Mouse (Mus musculus) gastrocnemius, postnatal 36 days (tissue): ENCODE results near the gene Iqschfp. TPM values are rescaled to one million over a fixed set of nuclear protein-coding genes. Genes with fewer than 3 reads are reported as not detected.
A peak's percentile ranks its signal among the peaks of the same experiment; 100 is the strongest.

Source experiments
- DNase-seq, 2 experiments: peaks; one replicate each; pipeline ENCODE4 v3.0.0; 2022
- intact Hi-C: fragments of 180-260 bp; cut with DNase I; formaldehyde crosslinking; loops from one replicate; pipeline ENCODE4 v1.15.1; 2025
- total RNA-seq, 2 experiments: library from RNA; stranded (reverse); gene quantifications; 2 replicates each; pipeline ENCODE4 v1.2.3; 2021

The Iqschfp gene
- total RNA-seq, 2 experiments from 2014 or later: not detected

DNA sequence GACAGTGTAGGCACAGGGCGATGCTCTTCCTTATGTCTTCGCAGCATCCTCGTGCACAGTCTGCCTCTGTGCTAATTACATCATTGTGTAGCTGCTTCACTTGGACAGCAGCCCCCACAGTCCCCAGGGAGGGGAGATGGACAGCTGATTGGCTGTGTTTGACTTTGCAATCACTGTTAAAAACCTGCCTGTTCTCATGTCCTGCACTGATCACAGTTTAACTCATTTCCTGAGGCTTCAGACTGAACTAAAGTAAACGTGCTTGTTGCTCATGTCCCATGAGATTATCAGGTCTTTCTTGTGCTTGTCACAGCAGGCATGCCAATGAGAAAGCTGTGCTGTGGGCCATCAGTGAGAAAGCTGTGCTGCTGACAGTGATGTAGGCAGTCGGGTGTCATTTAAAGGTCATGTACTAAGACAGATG is 60.5 kb downstream of the Iqschfp start:
- no peak for DNase-seq
- intact Hi-C loops: no loop called here

- intact Hi-C loops: no loop called here
- DNase-seq: peak in 1 of 2 experiments; percentile 4
Measured at GRCm38 (mm10) chr3:67954459-67955065, 62.5 kb downstream of the Iqschfp start.

DNA sequence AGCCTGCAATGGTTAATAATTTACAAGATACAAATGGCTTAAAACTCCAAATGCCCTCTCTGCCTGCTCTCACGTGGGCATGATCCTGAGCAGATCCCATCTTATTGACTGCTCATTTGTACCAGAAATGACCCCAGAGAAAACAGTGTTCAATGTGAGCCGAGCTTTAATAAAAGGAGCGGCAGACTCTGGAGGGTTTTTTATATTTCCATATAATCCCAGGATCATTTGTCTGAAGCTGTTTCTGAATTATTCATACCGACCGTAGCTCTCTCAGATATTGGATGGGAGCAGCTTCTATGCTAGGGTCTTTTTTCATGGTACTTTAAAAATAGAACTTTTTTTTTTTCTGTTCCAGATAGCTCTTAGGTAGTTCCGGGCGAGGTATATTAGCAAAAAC is 67.6 kb downstream of the Iqschfp start:
- no peak for DNase-seq
- intact Hi-C loops: no loop called here

- DNase-seq: no peak
- intact Hi-C loops: no loop called here
Measured at GRCm38 (mm10) chr3:67960133-67960532, 68.1 kb downstream of the Iqschfp start.

DNA sequence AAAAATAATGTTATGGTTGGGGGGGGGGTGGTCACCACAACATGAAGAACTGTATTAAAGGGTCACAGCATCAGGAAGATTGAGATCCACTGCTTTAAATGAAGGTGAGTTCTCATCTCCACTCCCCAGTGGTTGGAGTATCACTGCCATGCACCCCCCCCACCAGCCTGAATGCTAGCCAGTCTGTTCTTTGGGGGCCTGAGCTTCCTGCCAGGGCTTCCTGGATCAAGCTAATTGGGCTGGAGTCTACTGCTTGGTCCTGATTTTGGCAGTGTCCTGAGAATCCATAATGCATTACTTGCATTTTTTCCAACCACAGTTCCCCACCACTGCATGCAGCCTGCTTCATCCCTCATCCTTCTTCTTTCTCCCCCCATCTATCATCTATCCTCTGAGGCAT is 68.7 kb downstream of the Iqschfp start:
- no peak for DNase-seq
- intact Hi-C loops: no loop called here

- no peak for DNase-seq
- intact Hi-C loops: no loop called here
Measured at GRCm38 (mm10) chr3:67961934-67962639, 70.1 kb downstream of the Iqschfp start.

DNA sequence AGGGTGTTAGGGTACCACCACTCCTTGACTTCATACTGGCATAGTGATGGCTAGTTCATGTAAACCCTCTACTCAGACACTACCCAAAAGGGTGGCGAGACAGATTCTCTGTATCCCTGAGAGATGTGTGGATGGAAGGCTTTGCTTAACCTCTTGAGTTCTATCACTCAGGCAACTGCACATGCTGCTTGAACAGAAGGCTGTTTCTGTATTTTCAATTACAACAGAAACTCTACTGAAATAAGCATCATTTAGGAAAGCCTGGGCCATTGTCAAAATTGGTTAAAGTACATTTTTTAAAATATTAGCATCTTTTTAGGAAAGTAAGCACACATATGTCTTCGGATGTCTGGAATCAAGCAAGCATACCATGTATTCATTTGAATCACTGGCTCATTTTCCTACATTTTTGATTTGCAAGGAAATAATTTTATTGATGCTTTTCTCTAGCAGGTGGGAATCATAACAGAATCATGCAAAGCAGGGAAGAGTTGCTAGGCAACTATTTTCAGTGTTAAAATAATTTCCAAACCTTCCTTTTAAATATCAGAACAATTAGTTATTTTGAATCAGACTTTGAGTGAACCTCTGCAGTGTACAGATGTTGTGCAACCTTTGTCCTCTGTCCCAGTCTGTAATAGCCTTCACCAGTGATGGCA is 82.4 kb downstream of the Iqschfp start:
- DNase-seq: no peak
- intact Hi-C loops: no loop called here

DNA sequence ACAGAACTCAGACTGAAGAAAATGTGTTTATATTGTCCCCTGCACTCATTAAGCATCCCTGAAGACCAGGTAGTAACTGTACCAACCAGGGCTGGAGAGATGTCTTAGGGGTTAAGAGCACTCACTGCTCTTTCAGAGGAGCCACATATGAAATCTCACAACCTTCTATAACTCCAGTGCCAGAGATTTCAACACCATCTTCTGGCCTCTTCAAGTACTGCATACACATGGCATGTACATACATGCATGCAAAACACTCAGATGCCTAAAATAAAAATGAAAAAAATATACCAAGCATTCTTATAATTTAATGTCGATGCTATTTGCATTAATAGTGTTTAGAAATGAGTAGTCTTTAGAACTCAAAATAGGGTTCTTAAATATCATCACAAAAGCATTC is 88.0 kb downstream of the Iqschfp start:
- intact Hi-C loops: no loop called here
- DNase-seq: no peak

- no peak for DNase-seq
- intact Hi-C loops: no loop called here
Measured at GRCm38 (mm10) chr3:67983329-67983728, 91.3 kb downstream of the Iqschfp start.

DNA sequence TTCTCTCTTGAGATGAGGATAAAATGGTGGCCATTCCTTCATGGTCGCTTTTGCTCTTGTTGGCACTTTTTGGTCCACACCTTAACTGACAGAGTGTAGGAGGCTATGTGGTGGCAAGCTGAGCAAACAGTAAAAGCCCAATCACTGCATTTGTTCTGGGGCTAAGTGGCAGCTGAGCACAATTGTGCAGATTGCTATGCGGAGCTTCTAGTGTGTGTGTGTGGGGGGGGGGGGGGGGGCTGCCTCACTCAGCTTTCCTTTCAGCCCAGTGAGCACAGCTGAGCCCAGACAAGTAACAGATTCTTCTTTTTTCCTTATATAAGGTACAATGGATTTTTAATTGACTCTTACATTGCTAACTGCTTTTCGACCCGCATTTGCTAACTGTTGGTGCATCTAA is 110.4 kb downstream of the Iqschfp start:
- DNase-seq: no peak
- intact Hi-C loops: no loop called here

GRCm38 (mm10) chr3:68012342-68012741 is 120.3 kb downstream of the Iqschfp start:
- intact Hi-C loops: no loop called here
- DNase-seq: no peak

- no peak for DNase-seq
- intact Hi-C loops: no loop called here
Measured at GRCm38 (mm10) chr3:68015786-68016185, 123.8 kb downstream of the Iqschfp start.

DNA sequence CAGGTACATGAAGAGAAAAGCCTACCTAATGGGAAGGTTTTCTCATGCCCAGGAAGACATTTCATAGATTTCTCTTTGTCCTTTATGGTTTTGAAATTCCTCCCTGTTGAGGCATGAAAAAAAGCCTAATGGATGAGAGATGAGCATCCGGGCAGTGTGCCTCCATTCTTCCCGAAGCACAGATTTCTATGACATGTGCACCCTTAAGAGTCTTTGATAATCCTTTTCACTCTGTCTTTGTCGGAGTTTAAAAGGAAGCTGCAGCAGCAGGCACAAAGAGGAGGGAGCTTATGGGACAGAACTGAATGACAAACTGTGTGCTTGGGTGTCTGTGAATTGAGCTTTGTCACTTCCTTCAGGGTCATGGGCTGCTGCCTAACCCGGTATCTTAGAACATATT is 127.4 kb downstream of the Iqschfp start:
- intact Hi-C loops: no loop called here

GRCm38 (mm10) chr3:68036097-68036496 is 144.1 kb downstream of the Iqschfp start:
- no peak for DNase-seq
- intact Hi-C loops: no loop called here

More for the DNA sequence above, 127.4 kb downstream of the Iqschfp start:
- DNase-seq: no peak

GRCm38 (mm10) chr3:68042951-68043350 is 150.9 kb downstream of the Iqschfp start:
- intact Hi-C loops: loop anchor here (10.0 kb wide), 1 partner anchor 418 kb away; no protein-coding TSS in a partner anchor
- DNase-seq: no peak

GRCm38 (mm10) chr3:68045475-68046416 is 153.7 kb downstream of the Iqschfp start:
- intact Hi-C loops: loop anchor here (10.0 kb wide), 1 partner anchor 421 kb away; no protein-coding TSS in a partner anchor
- no peak for DNase-seq

DNA sequence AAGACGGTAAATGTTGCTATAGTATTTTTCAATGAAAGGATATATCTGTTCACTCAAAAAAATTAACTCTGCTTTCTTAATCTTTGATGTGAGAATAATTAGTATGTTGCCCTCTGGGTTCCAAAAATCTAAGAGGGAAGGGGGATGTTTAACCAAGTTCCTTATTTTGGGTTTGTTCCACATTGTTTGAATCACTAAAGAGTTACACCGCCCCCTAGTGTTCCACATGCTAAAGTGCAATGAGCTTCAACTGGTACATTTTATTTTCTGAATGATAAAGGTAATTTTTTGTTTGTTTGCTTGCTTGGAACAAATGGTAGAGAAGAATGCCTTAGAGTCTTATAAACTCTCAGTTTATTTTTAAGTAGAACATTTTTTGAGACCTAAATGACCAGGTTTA is 161.5 kb downstream of the Iqschfp start:
- intact Hi-C loops: loop anchor here (10.0 kb wide), 1 partner anchor 661 kb away; no protein-coding TSS in a partner anchor
- no peak for DNase-seq

GRCm38 (mm10) chr3:68055071-68055470 is 163.0 kb downstream of the Iqschfp start:
- no peak for DNase-seq
- intact Hi-C loops: loop anchor here (10.0 kb wide), 1 partner anchor 660 kb away; no protein-coding TSS in a partner anchor

DNA sequence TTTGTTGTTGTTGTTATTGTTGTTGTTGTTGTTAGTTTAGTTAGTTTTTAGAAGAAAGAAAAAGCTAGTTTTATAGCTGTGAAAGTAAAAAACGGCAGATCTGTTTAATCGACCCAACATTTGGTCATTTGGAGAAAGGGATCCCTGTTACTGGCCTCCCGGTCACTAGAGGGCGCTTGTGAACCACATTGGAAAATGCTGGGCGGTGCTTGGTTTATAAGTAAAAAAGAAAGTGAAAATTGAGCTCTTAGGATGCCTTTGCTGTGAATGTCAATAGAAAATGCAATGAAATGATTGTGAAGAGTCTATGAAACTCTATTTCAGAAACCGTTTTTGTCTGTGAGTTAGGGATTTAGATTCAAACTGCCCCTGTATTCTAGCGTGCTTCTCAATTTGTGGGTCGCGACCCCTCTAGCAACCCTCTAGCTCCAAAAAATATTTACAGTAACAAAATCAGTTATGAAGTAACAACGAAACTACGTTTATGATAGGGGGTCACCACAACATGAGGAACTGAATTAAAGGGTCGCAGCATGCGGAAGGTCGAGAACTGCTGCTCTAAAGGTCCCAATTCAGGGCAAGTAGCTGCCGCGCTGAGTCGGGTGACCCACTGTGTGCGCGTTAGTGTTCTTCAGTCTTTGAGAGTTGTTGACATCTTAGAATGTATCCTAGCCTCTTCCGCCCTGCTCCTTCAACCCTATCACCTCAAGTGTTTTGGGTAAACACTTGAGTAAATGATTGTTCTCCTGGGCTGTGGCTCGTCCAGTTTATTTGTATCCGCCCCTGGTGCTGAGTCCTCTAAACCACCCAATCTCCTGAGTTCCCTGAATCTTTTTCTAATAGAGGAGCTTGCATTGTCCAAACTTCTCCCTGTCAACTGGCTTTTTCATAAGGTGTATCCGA is 164.6 kb downstream of the Iqschfp start:
- intact Hi-C loops: loop anchor here (2.0 to 10.0 kb wide), 2 partner anchors 488 to 658 kb away; no protein-coding TSS in a partner anchor
- DNase-seq: peak; percentile 49 to 59
